Mouse (Mus musculus): ENCODE measurements at regions not wholly inside any gene's neighbourhood (a gene's known extent, or its start where the extent isn't known, plus 50 kb on each side); places are given as distances from the start of the nearest gene placed in this dataset.
A peak's percentile ranks its signal among the peaks of the same experiment; 100 is the strongest.

DNA sequence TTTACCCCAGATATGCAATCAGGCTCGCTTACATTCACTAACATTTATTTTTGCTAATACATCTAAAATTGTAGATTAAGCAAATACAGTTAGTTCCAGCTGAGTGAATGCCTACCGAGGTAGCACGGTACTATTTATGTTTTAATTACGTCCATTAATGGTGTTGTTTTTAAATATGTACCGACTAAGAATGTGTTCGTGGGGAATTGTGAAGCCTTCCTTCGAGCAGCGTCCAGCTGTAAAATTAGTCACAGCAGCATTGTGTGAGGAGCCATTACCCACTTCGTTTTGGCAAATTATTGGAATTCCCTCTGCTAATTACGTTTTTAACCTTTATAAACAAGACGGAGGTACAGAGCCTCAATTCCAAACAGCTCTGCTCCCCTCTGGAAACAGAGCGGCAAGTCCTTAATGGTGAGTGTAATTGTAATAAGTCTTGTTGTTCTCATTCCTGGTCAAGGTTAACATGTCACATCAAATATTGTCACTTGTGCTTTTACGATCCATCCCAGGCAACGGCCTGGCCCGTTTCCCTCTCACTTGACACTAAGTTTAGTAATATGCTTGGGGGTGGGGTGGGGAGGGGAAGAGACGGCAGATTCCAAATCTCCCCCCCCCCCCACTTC is 128.0 kb downstream of the Zfp326 start:
- Histone ChIP-seq H3K4me3 (ENCODE audit: inconsistent target) (no peak overlapping the region), H3K79me2 (ENCODE audit: inconsistent target) (no peaks in the 10 kb centered on the region), H3K27ac (no peak overlapping the region), H3K36me3 (ENCODE audit: inconsistent target) (no peaks in the 10 kb centered on the region)
- WGBS (ENCODE audit: missing documents), result 77% methylated on average over 13 of the region's 16 CpGs

DNA sequence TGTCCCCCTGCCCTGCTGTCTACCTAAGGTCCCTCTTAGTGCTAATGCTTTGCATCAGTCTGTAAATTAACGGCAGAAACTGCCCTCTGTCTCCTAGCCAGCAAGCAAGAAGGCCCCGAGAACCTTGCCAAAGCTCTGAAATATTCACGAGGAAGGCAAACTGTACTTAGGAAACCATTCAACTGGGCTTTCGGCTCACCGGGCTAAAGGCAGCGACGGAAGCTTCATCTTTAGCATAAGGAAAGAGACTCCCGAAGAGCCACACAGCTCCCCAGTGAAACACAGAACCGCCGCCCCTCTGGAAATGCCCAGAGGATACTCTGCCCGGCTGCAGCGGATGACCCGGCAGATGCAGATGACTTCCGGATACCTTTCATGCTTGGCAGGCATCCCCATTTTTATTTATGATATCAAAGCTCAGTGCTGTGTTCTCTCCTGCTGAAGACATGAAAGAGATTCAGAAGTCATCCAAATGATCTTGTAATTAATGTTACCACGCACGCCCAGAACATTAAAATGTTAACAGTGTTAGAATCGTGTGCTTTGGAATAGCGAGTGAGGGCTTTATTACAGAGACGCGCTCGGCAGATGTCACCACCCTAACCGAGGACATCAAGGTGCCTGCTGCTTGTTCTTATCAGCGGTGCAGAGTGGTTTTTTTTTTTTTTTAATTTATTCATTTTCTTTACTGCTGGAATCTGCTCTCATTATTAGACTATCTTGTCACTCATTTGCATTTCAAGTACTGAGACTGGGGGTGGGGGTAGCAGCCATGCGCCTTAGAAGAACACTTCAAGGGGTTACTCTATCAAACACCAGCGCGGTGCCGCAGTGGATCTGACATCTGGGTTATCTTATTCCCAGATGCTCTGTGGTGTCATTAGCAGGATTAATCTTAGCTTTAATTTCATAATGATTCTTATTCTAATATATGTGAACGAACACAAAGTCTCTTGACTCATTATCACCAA is 127.2 kb downstream of the Zfp326 start:
- WGBS (ENCODE audit: missing documents), result 66% methylated on average over 28 of the region's 28 CpGs
- H3K36me3 ChIP-seq (ENCODE audit: inconsistent target), result no peaks in the 10 kb centered on the region
- no peak overlapping the region for H3K27ac ChIP-seq
- no peaks in the 10 kb centered on the region for H3K79me2 ChIP-seq (ENCODE audit: inconsistent target)
- no peak overlapping the region for H3K4me3 ChIP-seq (ENCODE audit: inconsistent target)

DNA sequence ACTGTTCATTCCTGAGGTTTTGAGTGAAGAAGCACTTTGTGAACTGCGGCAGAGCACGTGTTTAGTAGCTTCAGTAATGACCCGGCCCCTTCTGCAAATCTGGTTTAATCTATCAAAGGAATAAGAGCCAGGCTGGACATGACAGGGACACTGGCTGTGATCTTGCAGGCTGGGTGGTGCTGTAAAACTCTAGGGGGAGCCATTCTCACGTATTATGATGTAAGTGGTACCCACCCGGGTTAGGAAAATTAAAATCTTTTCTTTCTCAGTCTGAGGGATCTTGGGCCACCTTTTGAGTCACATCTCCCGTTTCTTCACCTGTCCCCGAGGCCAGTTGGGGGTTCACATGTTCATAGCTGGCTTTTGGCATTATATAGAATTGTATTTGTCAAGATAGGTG is 126.0 kb downstream of the Zfp326 start:
- no peaks in the 10 kb centered on the region for H3K79me2 ChIP-seq (ENCODE audit: inconsistent target)
- H3K27ac ChIP-seq, result no peak overlapping the region
- H3K4me3 ChIP-seq (ENCODE audit: inconsistent target), result no peak overlapping the region
- H3K36me3 ChIP-seq (ENCODE audit: inconsistent target), result no peaks in the 10 kb centered on the region
- WGBS (ENCODE audit: missing documents), result 41% methylated on average over 7 of the region's 7 CpGs

DNA sequence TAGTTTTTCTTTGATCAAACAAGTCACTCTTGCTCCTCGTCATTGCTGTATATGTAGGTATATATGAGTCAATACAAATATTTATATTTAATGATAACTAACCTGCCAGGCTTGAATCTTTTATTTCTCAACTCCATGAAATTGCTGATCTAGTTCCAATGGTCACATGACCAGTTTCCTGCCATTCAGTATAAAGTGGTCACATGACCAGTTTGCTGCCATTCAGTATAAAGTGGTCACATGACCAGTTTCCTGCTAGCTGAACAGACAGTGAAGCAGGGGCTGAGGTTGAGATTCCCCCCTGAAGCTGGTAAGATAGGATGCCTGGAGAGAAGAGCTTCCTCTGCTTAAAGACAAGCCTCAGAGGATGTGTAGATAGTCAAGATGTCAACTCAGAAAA is 117.9 kb downstream of the Zfp326 start:
- no peaks in the 10 kb centered on the region for H3K36me3 ChIP-seq (ENCODE audit: inconsistent target)
- H3K4me3 ChIP-seq (ENCODE audit: inconsistent target), result no peak overlapping the region
- no peak overlapping the region for H3K27ac ChIP-seq
- H3K79me2 ChIP-seq (ENCODE audit: inconsistent target), result no peaks in the 10 kb centered on the region
- 100% methylated on average over 1 of the region's 1 CpGs for WGBS (ENCODE audit: missing documents)

DNA sequence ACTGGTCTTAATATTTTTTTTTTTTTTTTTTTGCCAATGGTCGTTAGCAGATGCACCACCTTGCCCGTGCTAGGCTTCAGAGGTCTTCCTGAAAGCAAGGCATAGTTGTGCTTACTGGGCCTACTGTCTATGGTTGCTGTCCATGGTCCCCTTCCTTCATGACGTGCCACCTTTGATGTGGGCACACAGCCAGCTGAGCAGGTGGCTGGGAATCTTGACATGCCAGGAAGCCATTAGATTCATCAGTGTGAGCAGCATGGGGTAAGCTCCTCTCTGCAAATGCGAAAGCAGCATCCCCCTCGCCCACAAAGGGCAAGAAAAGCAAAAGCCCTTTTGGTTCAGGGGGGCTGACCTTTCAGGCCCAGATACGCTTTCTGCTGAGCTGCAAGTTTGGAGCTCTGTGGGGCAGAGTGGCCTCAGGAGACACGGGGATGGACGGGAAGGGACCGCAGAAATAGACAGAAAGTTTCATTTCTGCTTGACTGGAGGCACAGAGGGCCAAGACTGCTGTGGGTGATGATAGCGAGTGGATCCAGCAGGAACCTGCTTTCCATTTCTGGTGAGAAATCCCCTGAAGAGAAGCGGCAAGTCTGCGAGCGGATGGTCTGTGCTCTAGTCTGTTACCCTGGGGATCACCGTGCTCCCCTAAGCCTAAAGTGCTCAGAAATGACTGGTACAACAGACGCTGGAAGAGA is 116.8 kb downstream of the Zfp326 start:
- H3K36me3 ChIP-seq (ENCODE audit: inconsistent target), result no peaks in the 10 kb centered on the region
- H3K79me2 ChIP-seq (ENCODE audit: inconsistent target), result no peaks in the 10 kb centered on the region
- no peak overlapping the region for H3K27ac ChIP-seq
- H3K4me3 ChIP-seq (ENCODE audit: inconsistent target), result no peak overlapping the region
- 78% methylated on average over 15 of the region's 15 CpGs for WGBS (ENCODE audit: missing documents)

DNA sequence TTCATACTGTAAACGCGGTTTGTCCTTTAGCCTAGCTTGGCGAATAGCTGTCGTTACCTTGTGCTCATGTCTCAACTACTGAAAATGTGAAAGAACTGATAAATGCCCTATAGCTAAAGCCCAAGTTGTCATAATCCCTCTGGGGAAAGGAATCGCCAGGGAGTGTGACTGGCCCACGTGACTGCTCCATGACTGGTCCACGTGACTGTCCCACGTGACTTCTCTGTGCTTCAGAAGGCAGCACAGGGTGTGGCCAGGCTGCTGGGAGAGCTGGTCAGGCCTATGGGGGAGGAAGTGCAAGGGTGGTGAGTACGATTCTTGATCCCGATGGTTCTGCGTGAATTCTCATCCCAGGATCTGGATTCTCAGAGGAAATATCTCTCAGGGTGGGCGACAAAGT is 114.4 kb downstream of the Zfp326 start:
- Histone ChIP-seq H3K4me3 (ENCODE audit: inconsistent target) (no peak overlapping the region), H3K36me3 (ENCODE audit: inconsistent target) (no peaks in the 10 kb centered on the region), H3K27ac (no peak overlapping the region), H3K79me2 (ENCODE audit: inconsistent target) (no peaks in the 10 kb centered on the region)
- WGBS (ENCODE audit: missing documents), result 90% methylated on average over 12 of the region's 12 CpGs

DNA sequence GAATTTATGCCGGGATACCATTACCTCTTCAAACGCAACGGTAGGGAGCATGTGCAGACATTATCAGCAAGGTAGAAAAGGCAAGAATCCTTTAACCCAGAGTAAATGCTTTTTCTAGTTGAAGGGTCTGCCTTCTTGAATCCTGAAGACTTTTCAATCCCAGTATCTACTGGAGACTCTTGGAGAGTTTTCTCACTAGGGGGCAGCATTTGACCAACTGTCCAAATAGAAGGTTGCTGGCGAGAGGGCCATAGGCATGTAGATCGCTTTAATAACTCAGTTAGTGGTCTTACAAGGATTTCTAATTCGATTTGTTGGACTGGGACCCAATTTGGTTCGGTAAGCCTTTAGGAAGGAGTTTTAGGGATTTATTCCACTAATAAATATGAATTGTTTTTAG is 110.0 kb downstream of the Zfp326 start:
- H3K36me3 ChIP-seq (ENCODE audit: inconsistent target), result no peaks in the 10 kb centered on the region
- no peak overlapping the region for H3K27ac ChIP-seq
- H3K4me3 ChIP-seq (ENCODE audit: inconsistent target), result no peak overlapping the region
- 52% methylated on average over 7 of the region's 7 CpGs for WGBS (ENCODE audit: missing documents)
- H3K79me2 ChIP-seq (ENCODE audit: inconsistent target), result no peaks in the 10 kb centered on the region

DNA sequence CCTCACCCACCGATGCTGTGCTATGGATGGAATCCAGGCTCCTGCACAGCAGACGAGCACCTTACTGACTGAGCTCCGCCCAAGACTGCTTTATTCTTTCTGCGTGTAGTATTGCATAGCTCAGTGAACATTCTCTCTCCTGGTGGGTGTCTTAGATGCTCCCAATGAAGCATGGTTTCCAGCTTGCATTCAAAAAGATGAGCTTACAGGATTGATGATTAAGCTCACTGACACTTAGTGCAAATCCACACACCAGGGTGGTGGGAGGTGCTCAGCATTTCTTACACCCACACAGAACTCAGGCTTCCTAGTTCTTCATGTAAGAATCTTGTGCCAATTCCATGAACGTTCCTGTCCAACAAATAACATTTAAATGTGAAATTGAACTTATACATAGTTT is 106.8 kb downstream of the Zfp326 start:
- Histone ChIP-seq H3K4me3 (ENCODE audit: inconsistent target) (no peak overlapping the region), H3K79me2 (ENCODE audit: inconsistent target) (no peaks in the 10 kb centered on the region)
- 88% methylated on average over 4 of the region's 5 CpGs for WGBS (ENCODE audit: missing documents)

DNA sequence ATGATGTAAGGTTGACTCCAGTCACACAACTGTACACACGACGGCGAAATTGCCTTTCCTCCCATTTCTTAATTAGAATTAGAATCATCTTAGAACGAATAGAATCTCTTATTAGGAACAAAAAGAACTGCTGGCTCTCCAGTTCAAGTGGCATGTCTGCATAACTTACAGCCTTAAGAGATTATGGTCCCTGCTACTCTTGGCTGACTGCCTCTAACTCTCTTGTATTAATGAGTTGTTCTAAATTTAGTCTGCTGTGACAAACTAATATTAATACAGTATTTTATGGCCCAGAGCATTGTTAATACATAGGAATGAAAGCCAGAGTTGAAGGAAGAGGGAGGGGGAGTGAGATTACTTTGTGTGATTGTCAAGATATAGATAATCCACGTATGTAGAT is 100.4 kb downstream of the Zfp326 start:
- Histone ChIP-seq H3K27ac (no peak overlapping the region), H3K36me3 (ENCODE audit: inconsistent target) (no peaks in the 10 kb centered on the region), H3K4me3 (ENCODE audit: inconsistent target) (no peak overlapping the region), H3K79me2 (ENCODE audit: inconsistent target) (no peaks in the 10 kb centered on the region)
- 90% methylated on average over 5 of the region's 5 CpGs for WGBS (ENCODE audit: missing documents)

More for the DNA sequence above, 106.8 kb downstream of the Zfp326 start:
- no peaks in the 10 kb centered on the region for H3K36me3 ChIP-seq (ENCODE audit: inconsistent target)
- no peak overlapping the region for H3K27ac ChIP-seq

DNA sequence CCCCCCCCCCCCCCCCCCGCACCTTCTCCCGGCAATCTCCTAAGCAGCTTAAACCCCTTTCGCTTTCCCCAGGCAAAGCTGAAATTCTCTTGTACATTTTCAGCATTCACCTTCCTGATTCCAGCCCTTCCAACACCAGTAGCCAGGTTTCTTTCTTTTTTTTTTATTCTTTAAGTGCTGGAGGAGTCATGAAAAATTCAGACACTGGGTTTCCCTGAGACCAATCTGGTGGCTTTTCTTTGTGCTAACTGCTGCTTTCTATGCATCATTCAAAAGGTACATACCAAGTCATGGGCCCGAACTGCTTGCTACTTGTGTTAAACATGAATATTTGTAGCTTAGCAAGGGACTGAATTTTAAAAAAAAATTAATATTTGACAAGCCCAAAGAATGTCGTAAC is 99.7 kb downstream of the Zfp326 start:
- 78% methylated on average over 2 of the region's 5 CpGs for WGBS (ENCODE audit: missing documents)

DNA sequence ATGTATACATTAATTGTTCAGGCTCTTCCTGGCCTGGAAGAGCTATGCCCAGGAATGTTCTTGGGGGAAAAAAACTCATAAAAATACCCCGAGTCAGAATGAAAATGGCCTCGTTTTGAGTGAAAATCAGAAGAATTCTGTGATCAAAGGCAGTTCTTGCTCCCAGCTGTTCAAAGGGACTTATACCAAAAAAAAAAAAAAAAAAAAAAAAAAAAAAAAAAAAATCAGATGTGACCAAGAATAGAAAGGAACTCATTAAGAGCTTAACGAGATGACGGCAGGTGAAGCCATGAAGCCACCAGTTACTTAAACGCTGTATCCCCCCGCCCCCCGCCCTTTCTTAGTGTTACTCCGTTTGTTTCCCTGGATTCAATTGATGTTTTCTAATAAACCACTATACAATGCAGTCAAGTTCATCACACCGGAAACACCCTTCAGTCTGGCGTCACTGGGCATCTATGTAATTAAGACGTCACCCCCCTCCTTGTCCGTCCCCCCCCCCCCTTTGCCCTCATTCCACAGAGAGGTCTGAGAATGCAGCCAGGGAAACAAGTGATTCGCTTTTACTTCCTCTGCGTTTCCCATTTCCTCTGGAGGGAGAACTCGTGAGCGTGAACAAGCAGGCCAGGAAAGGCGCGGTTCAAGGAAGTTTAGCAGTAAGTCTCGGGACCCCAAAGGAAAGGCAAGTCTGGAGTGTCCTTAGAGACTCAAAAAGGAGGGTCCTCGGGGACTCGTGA is 99.1 kb downstream of the Zfp326 start:
- Histone ChIP-seq H3K79me2 (ENCODE audit: inconsistent target) (no peaks in the 10 kb centered on the region), H3K4me3 (ENCODE audit: inconsistent target) (peak overlapping the region; percentile 5; the same call in 1 of the 2 replicates), H3K27ac (no peak overlapping the region), H3K36me3 (ENCODE audit: inconsistent target) (no peaks in the 10 kb centered on the region)
- WGBS (ENCODE audit: missing documents), result 9% methylated on average over 17 of the region's 21 CpGs

More for the DNA sequence above, 99.7 kb downstream of the Zfp326 start:
- Histone ChIP-seq H3K4me3 (ENCODE audit: inconsistent target) (peak overlapping the region; percentile 5; the same call in 1 of the 2 replicates), H3K36me3 (ENCODE audit: inconsistent target) (no peaks in the 10 kb centered on the region), H3K27ac (no peak overlapping the region), H3K79me2 (ENCODE audit: inconsistent target) (no peaks in the 10 kb centered on the region)

DNA sequence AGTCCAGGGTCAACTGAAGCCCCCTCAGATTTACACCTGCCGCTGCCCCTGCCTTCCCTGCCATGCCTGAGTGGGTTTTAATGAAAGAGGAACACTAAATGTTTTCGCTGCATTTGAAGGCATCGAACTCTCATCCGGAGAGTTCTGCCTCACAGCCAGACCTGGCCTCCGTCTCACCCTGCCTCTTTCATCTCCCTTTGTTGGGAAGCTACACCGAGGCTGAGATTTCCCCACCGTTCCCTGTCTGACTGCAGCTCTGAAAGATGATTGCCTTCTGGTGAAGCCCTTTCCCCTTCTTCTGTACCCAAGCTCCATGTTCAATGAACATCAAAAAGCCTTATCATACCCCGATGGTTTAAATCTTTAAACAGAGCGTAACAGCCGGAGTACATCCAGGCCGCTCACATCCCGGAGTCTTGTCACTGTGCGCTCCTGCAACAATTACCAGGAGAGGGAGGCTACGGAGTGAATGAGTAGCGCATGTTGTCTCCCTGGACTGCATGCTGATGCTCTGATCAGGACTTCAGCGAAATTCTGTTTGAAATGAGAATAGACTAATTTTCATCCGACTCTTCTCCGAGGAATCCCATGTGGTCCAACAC is 98.3 kb downstream of the Zfp326 start:
- Histone ChIP-seq H3K4me3 (ENCODE audit: inconsistent target) (no peak overlapping the region), H3K27ac (no peak overlapping the region), H3K79me2 (ENCODE audit: inconsistent target) (no peaks in the 10 kb centered on the region), H3K36me3 (ENCODE audit: inconsistent target) (no peaks in the 10 kb centered on the region)
- 95% methylated on average over 18 of the region's 18 CpGs for WGBS (ENCODE audit: missing documents)

All from macrophage (primary cell).